Mouse (Mus musculus) midbrain, postnatal 0 days (tissue): Measurements from ENCODE around the gene Slc9a8. TPM values are rescaled to one million over a fixed set of nuclear protein-coding genes. Genes with fewer than 3 reads are reported as not detected.

Experiments
- ATAC-seq: fragments of 200-750 bp; cut with Nextera tagmentation; 2 replicates; pipeline ENCODE4 v1.8.0; 2017; ENCODE audit warnings: moderate number of reproducible peaks, mild to moderate bottlenecking, moderate TSS enrichment, moderate library complexity; ENCODE audit not compliant: low FRiP score
- DNase-seq: peaks from one replicate; pipeline ENCODE4 v3.0.0-alpha.2; 2015; ENCODE audit warnings: low spot score
- H3K27ac ChIP-seq: fragments of 300-500 bp; sonication (generic); 2 replicates; pipeline ENCODE4 v1.5.1; 2014; ENCODE audit warnings: low read depth, mild to moderate bottlenecking, low read length, mixed read lengths
- H3K27me3 ChIP-seq: fragments of 300-500 bp; sonication (generic); 2 replicates; pipeline ENCODE4 v1.6.1; 2014; ENCODE audit warnings: low read length, control low read depth, mixed read lengths; ENCODE audit not compliant: insufficient read depth
- H3K36me3 ChIP-seq: fragments of 300-500 bp; sonication (generic); 2 replicates; pipeline ENCODE4 v1.6.1; 2014; ENCODE audit warnings: low read length, control low read depth, mixed read lengths; ENCODE audit not compliant: insufficient read depth
- H3K4me1 ChIP-seq: fragments of 300-500 bp; sonication (generic); 2 replicates; pipeline ENCODE4 v1.6.1; 2014; ENCODE audit warnings: mild to moderate bottlenecking, control low read depth, antibody characterized with exemption, low read length, mixed read lengths; ENCODE audit not compliant: insufficient read depth
- H3K4me2 ChIP-seq: fragments of 300-500 bp; sonication (generic); 2 replicates; pipeline ENCODE4 v1.6.1; 2014; ENCODE audit warnings: low read depth, mild to moderate bottlenecking, low read length, mixed read lengths; ENCODE audit not compliant: poor library complexity, severe bottlenecking
- H3K4me3 ChIP-seq: fragments of 300-500 bp; sonication (generic); 2 replicates; pipeline ENCODE4 v1.5.1; 2014; ENCODE audit warnings: low read depth, mild to moderate bottlenecking, low read length, moderate library complexity
- H3K9ac ChIP-seq: fragments of 300-500 bp; sonication (generic); replicated peaks from 2 replicates; pipeline ENCODE4 v1.6.1; 2014; ENCODE audit warnings: mild to moderate bottlenecking, low read length, moderate library complexity, mixed read lengths; ENCODE audit not compliant: poor library complexity, severe bottlenecking
- H3K9me3 ChIP-seq: fragments of 300-500 bp; sonication (generic); 2 replicates; pipeline ENCODE4 v1.6.1; 2016; ENCODE audit warnings: low read length, control low read depth
- CTCF ChIP-seq: IDR thresholded peaks from 2 replicates; pipeline ENCODE4 v1.5.1; 2016; ENCODE audit warnings: antibody characterized with exemption, mild to moderate bottlenecking
- WGBS: fragments of 180-500 bp; shearing (Covaris S2); extraction: QIAGEN DNeasy Blood & Tissue Kit; methylation state at CpG from one replicate; pipeline ENCODE4 v1.1.7; 2014; 5-methylcytosine and 5-hydroxymethylcytosine counted together
- polyA plus RNA-seq: library from polyadenylated mRNA; unstranded; fragments of >200 nt; fragmentation: Nextera tagmentation; extraction: Ambion mirVana; gene quantifications from 2 replicates; pipeline ENCODE4 v1.2.1, GENCODE M21; 2015
- total RNA-seq: library from RNA; depleted of rRNA; stranded (reverse); fragments of >200 nt; gene quantifications from 2 replicates; pipeline ENCODE4 v1.2.3, GENCODE M21; 2014

Gene Slc9a8
- total and polyA plus RNA-seq, 2 experiments from 2014 or later = 17.9 to 30.6 TPM

GRCm38 (mm10) chr2:167405101-167405880 lies 16.2 kb upstream of the Slc9a8 start:
- ATAC-seq (no peak), DNase-seq (no peak)
- H3K4me1 ChIP-seq = no peaks in the 10 kb centered on the region
- H3K36me3 ChIP-seq = no peaks in the 10 kb centered on the region
- H3K4me3 ChIP-seq = no peak overlapping the region
- H3K9me3 ChIP-seq = no peaks in the 10 kb centered on the region
- no peaks in the 10 kb centered on the region for H3K27me3 ChIP-seq
- H3K27ac ChIP-seq = no peak overlapping the region
- H3K9ac ChIP-seq = no peak overlapping the region
- TF ChIP-seq CTCF = no peak
- no peak overlapping the region for H3K4me2 ChIP-seq
- 82% methylated on average over 20 of the region's 20 CpGs for WGBS

DNA sequence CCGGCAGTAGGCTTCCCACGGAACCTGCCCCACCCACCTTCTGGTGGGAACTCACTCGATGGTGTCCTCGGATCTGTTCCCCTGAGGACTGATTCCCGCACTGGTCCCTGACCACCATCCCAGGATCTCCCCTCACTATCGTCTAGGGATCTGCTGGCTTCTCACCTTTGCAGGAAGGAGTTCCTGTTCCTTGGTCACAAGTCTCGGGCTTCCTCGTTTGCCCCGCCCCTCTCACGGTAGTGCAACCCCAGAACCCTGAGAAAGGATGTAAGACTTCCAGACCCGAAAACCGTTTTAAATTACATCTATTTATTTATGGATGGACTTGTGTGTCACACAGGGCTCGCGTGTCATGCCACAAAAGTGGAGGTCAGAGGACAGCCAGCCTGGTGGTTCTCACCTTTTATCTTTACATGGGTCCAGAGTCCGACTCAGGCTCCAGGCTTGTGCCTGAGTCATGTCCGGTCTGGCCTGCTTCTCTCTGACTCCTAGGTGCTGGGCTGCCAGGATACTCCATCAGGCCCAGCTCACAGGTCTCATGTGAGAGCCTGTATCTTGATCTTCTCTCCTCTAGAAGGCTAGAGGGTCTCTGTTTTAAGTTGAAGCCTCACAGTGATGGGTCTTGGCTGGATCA lies 14.1 kb upstream of the Slc9a8 start:
- H3K36me3 ChIP-seq = no peaks in the 10 kb centered on the region
- 94% methylated on average over 16 of the region's 16 CpGs for WGBS
- H3K27me3 ChIP-seq = no peaks in the 10 kb centered on the region
- TF ChIP-seq CTCF = no peak
- H3K4me1 ChIP-seq = no peaks in the 10 kb centered on the region
- H3K9ac ChIP-seq = no peak overlapping the region
- ATAC-seq (no peak), DNase-seq (no peak)
- no peak overlapping the region for H3K4me2 ChIP-seq
- H3K9me3 ChIP-seq = no peaks in the 10 kb centered on the region
- no peak overlapping the region for H3K4me3 ChIP-seq
- H3K27ac ChIP-seq = no peak overlapping the region

GRCm38 (mm10) chr2:167414461-167414860 lies 7.1 kb upstream of the Slc9a8 start:
- TF ChIP-seq CTCF = no peak
- no peaks in the 10 kb centered on the region for H3K9me3 ChIP-seq
- 89% methylated on average over 5 of the region's 5 CpGs for WGBS
- H3K4me3 ChIP-seq = no peak overlapping the region
- H3K4me2 ChIP-seq = no peak overlapping the region
- H3K36me3 ChIP-seq = no peaks in the 10 kb centered on the region
- no peak overlapping the region for H3K27ac ChIP-seq
- no peak for ATAC-seq
- H3K4me1 ChIP-seq = no peaks in the 10 kb centered on the region
- no peaks in the 10 kb centered on the region for H3K27me3 ChIP-seq
- DNase-seq = no peak
- no peak overlapping the region for H3K9ac ChIP-seq

- Histone ChIP-seq H3K4me1 (peaks cover 8% of the 10 kb centered on the region; the same call in 1 of the 2 replicates), H3K9ac (no peak overlapping the region), H3K27me3 (no peaks in the 10 kb centered on the region), H3K9me3 (no peaks in the 10 kb centered on the region), H3K4me2 (no peak overlapping the region), H3K36me3 (no peaks in the 10 kb centered on the region), H3K4me3 (no peak overlapping the region), H3K27ac (no peak overlapping the region)
- WGBS = 79% methylated on average over 9 of the region's 9 CpGs
- DNase-seq (no peak), ATAC-seq (no peak)
- TF ChIP-seq CTCF = no peak
Observed at GRCm38 (mm10) chr2:167415970-167416563, 5.4 kb upstream of the Slc9a8 start.

- Histone ChIP-seq H3K9ac (no peak overlapping the region), H3K9me3 (no peaks in the 10 kb centered on the region), H3K27me3 (no peaks in the 10 kb centered on the region), H3K36me3 (no peaks in the 10 kb centered on the region), H3K4me3 (no peak overlapping the region), H3K4me1 (peaks cover 8% of the 10 kb centered on the region; the same call in 1 of the 2 replicates), H3K4me2 (no peak overlapping the region), H3K27ac (no peak overlapping the region)
- no peak for TF ChIP-seq CTCF
- DNase-seq (no peak), ATAC-seq (no peak)
- 82% methylated on average over 3 of the region's 3 CpGs for WGBS
Observed at GRCm38 (mm10) chr2:167417048-167417447, 4.5 kb upstream of the Slc9a8 start.

DNA sequence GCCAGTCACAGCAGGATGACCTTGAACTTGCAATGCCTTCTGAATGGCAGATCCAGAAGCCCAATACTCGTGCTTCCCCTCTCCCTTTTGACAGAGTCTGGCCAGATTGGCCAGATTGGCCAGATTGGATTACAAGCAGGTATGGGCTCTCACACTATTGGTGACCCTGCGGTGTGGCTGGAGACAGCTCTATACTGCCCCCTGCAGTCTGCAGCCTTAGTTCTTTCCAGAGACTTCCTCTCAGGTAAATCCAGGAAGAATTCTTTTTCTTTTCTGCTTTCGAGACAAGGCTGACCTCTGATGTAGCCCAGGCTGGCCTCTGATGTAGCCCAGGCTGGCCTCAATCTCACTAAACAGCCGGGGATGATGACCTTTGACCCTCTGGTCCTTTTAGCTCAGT lies 3.8 kb upstream of the Slc9a8 start:
- Histone ChIP-seq H3K4me3 (no peak overlapping the region), H3K27ac (no peak overlapping the region), H3K9me3 (no peaks in the 10 kb centered on the region), H3K27me3 (no peaks in the 10 kb centered on the region), H3K4me1 (peaks cover 12% of the 10 kb centered on the region; the same call in 1 of the 2 replicates), H3K9ac (no peak overlapping the region), H3K36me3 (no peaks in the 10 kb centered on the region), H3K4me2 (no peak overlapping the region)
- ATAC-seq (no peak), DNase-seq (peak; percentile 74)
- WGBS = 34% methylated on average over 4 of the region's 4 CpGs
- TF ChIP-seq CTCF = peak; percentile 80
